Mouse (Mus musculus): ENCODE measurements around the gene Mnd1.

DNA sequence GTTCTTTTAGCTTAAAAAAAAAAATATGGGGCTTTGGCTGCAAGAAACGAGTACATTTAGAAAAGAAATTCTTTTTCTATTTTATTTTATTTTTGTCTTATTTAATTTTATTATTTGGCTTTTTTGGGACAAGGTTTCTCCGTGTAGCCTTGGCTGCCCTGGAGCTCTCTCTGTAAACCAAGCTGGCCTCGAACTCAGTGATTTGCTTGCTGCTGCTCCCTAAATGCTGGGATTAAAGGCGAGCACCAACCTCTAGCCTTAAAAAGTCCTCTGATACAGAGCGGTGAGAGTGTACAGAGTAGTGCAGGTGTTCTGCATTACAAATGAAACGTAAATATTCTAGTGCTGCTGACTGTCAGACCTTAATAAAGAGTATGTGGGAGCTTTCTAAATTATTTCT is 519 bp upstream of the Mnd1 start:
- TF ChIP-seq CTCF (IDR thresholded peaks at IDR 0.05): no peak
- no peak for TF ChIP-seq EP300 (IDR thresholded peaks at IDR 0.05)
